Mouse (Mus musculus): ENCODE measurements around the gene Gm21773.
"Not testable (repeated sequence)": the region's sequence is repeated elsewhere in the genome, so short reads cannot be mapped to it uniquely, and the experiment has no call there.

Gm21773 gene

GRCm38 (mm10) chrY:25309260-25309659 is at the start of gene Gm21773:
TSS of gene Gm21773 (minus strand) at chrY:25309360.
- not testable (repeated sequence) for DNase-seq

All from kidney, postnatal 4 days (tissue).